Mouse (Mus musculus) liver, embryonic 13.5 days (tissue): ENCODE data around the gene Has1. TPM values are rescaled to one million over a fixed set of nuclear protein-coding genes. Genes with fewer than 3 reads are reported as not detected.

Experiments
- ATAC-seq: fragments of 200-750 bp; cut with Nextera tagmentation; 2 replicates; pipeline ENCODE4 v1.8.0; 2017; ENCODE audit warnings: low read depth, mild to moderate bottlenecking, moderate number of reproducible peaks, moderate library complexity
- DNase-seq: peaks from one replicate; pipeline ENCODE4 v3.0.0; 2022
- H3K27ac ChIP-seq: fragments of 300-500 bp; sonication (generic); 2 replicates; pipeline ENCODE4 v1.5.1; 2015; ENCODE audit warnings: moderate library complexity, mild to moderate bottlenecking, inconsistent platforms
- H3K27me3 ChIP-seq: fragments of 300-500 bp; sonication (generic); 2 replicates; pipeline ENCODE4 v1.6.1; 2015; ENCODE audit warnings: mild to moderate bottlenecking, inconsistent platforms
- H3K36me3 ChIP-seq: fragments of 300-500 bp; sonication (generic); 2 replicates; pipeline ENCODE4 v1.6.1; 2015; ENCODE audit warnings: mild to moderate bottlenecking, inconsistent platforms
- H3K4me1 ChIP-seq: fragments of 300-500 bp; sonication (generic); replicated peaks from 2 replicates; pipeline ENCODE4 v1.6.1; 2015; ENCODE audit warnings: inconsistent platforms
- H3K4me2 ChIP-seq: fragments of 300-500 bp; sonication (generic); 2 replicates; pipeline ENCODE4 v1.6.1; 2015; ENCODE audit warnings: inconsistent platforms, mild to moderate bottlenecking, moderate library complexity
- H3K4me3 ChIP-seq: fragments of 300-500 bp; sonication (generic); replicated peaks from 2 replicates; pipeline ENCODE4 v1.5.1; 2015; ENCODE audit warnings: mild to moderate bottlenecking, inconsistent platforms
- H3K9ac ChIP-seq: fragments of 300-500 bp; sonication (generic); 2 replicates; pipeline ENCODE4 v1.6.1; 2015; ENCODE audit warnings: mild to moderate bottlenecking, inconsistent platforms
- H3K9me3 ChIP-seq: fragments of 300-500 bp; sonication (generic); replicated peaks from 2 replicates; pipeline ENCODE4 v1.6.1; 2016; ENCODE audit warnings: inconsistent platforms
- WGBS: fragments of 180-500 bp; shearing (Covaris S2); methylation state at CpG from one replicate; pipeline ENCODE4 v1.1.7; 2015; ENCODE audit not compliant: insufficient replicate concordance; 5-methylcytosine and 5-hydroxymethylcytosine counted together
- microRNA counts: library from miRNA; unstranded; fragments of <30 nt; microRNA quantifications from one replicate; lab custom pipeline; 2016
- microRNA-seq: library from miRNA; unstranded; fragments of <30 nt; microRNA quantifications from one replicate; pipeline ENCODE4, GENCODE M21; 2016
- polyA plus RNA-seq: library from polyadenylated mRNA; unstranded; fragments of >200 nt; fragmentation: Nextera tagmentation; extraction: Ambion mirVana; gene quantifications from 2 replicates; pipeline ENCODE4 v1.2.1, GENCODE M21; 2015

Has1 gene
- polyA plus RNA-seq, 1 experiment from 2014 or later, result 0.05 TPM

- H3K4me2 ChIP-seq, result peak overlapping the region; percentile 62
- H3K27me3 ChIP-seq, result peaks cover 37% of the 10 kb centered on the region
- H3K9me3 ChIP-seq, result no peaks in the 10 kb centered on the region
- peak overlapping the region; percentile 68 for H3K27ac ChIP-seq
- peak overlapping the region; percentile 61 for H3K4me3 ChIP-seq
- peaks cover 5% of the 10 kb centered on the region; the same call in 1 of the 2 replicates for H3K4me1 ChIP-seq
- no peaks in the 10 kb centered on the region for H3K36me3 ChIP-seq
- DNase-seq (no peak), ATAC-seq (peak; percentile 21)
- 7% methylated on average over 9 of the region's 15 CpGs for WGBS
- peak overlapping the region; percentile 50; the same call in 1 of the 2 replicates for H3K9ac ChIP-seq
Measured at GRCm38 (mm10) chr17:17828191-17828981, 26.6 kb downstream of the Has1 start.

GRCm38 (mm10) chr17:17827658-17828190 lies 27.3 kb downstream of the Has1 start:
- Histone ChIP-seq H3K9ac (peak overlapping the region; percentile 50; the same call in 1 of the 2 replicates), H3K4me2 (peak overlapping the region; percentile 62), H3K27me3 (peaks cover 37% of the 10 kb centered on the region), H3K36me3 (no peaks in the 10 kb centered on the region), H3K27ac (peak overlapping the region; percentile 68), H3K9me3 (no peaks in the 10 kb centered on the region), H3K4me3 (peak overlapping the region; percentile 61), H3K4me1 (peaks cover 5% of the 10 kb centered on the region; the same call in 1 of the 2 replicates)
- ATAC-seq, result peak; percentile 66
- WGBS, result under 1% methylated on average over 13 of the region's 13 CpGs
- no peak for DNase-seq

GRCm38 (mm10) chr17:17826751-17827657 lies 28.0 kb downstream of the Has1 start, which contains the start of gene Spaca6:
Gene Spaca6 (plus strand): TSS chr17:17827158.
- peak within 1 kb of the TSS; percentile 61 for H3K4me3 ChIP-seq
- peaks cover 37% of the 10 kb centered on the region for H3K27me3 ChIP-seq
- H3K9me3 ChIP-seq, result no peaks in the 10 kb centered on the region
- H3K4me1 ChIP-seq, result peaks cover 5% of the 10 kb centered on the region; the same call in 1 of the 2 replicates
- no peaks in the 10 kb centered on the region for H3K36me3 ChIP-seq
- no peak for DNase-seq
- peak within 1 kb of the TSS; percentile 69 for H3K27ac ChIP-seq
- 3% methylated on average over 37 of the region's 42 CpGs for WGBS
- peak; percentile 74 for ATAC-seq
- peak within 1 kb of the TSS; percentile 54 for H3K9ac ChIP-seq
- peak within 1 kb of the TSS; percentile 62 for H3K4me2 ChIP-seq

GRCm38 (mm10) chr17:17825921-17826591 lies 28.9 kb downstream of the Has1 start:
- Histone ChIP-seq H3K9me3 (no peaks in the 10 kb centered on the region), H3K36me3 (no peaks in the 10 kb centered on the region), H3K4me1 (peaks cover 5% of the 10 kb centered on the region; the same call in 1 of the 2 replicates), H3K4me3 (peak overlapping the region; percentile 61), H3K27ac (peak overlapping the region; percentile 69), H3K4me2 (peak overlapping the region; percentile 62), H3K27me3 (peaks cover 37% of the 10 kb centered on the region), H3K9ac (peak overlapping the region; percentile 54)
- WGBS, result 3% methylated on average over 19 of the region's 22 CpGs
- peak; percentile 16 for ATAC-seq
- DNase-seq, result no peak

- ATAC-seq, result no peak
Measured at GRCm38 (mm10) chr17:17823612-17824336, 31.2 kb downstream of the Has1 start.

GRCm38 (mm10) chr17:17795527-17795926 lies 59.5 kb downstream of the Has1 start:
- no peak for ATAC-seq
- Histone ChIP-seq H3K4me2 (no peak overlapping the region), H3K9ac (no peak overlapping the region), H3K27me3 (no peaks in the 10 kb centered on the region), H3K9me3 (no peaks in the 10 kb centered on the region), H3K4me1 (no peaks in the 10 kb centered on the region), H3K27ac (no peak overlapping the region), H3K36me3 (no peaks in the 10 kb centered on the region), H3K4me3 (no peak overlapping the region)
- DNase-seq, result no peak
- 26% methylated on average over 2 of the region's 2 CpGs for WGBS

More at GRCm38 (mm10) chr17:17823612-17824336, 31.2 kb downstream of the Has1 start:
- H3K27ac ChIP-seq, result no peak overlapping the region
- H3K9me3 ChIP-seq, result no peaks in the 10 kb centered on the region
- no peaks in the 10 kb centered on the region for H3K36me3 ChIP-seq
- H3K4me2 ChIP-seq, result no peak overlapping the region
- WGBS, result 55% methylated on average over 6 of the region's 6 CpGs
- no peak overlapping the region for H3K4me3 ChIP-seq
- H3K9ac ChIP-seq, result no peak overlapping the region
- peaks cover 5% of the 10 kb centered on the region; the same call in 1 of the 2 replicates for H3K4me1 ChIP-seq
- peaks cover 35% of the 10 kb centered on the region for H3K27me3 ChIP-seq
- DNase-seq, result no peak

MicroRNA genes within 50 kb of the gene (microRNA counts, 519-probe panel; counts per million panel counts)
- microRNA mmu-let-7e (lab: Ali Mortazavi, UCI), result 6,337 counts per million, percentile 77 among the panel's probes with 10 or more counts
- 4,458 counts per million, percentile 41 among the panel's probes with 10 or more counts for microRNA mmu-miR-125a-3p (lab: Ali Mortazavi, UCI)
- 6,934 counts per million, percentile 86 among the panel's probes with 10 or more counts for microRNA mmu-miR-125a-5p (lab: Ali Mortazavi, UCI)
- microRNA mmu-miR-99b (lab: Ali Mortazavi, UCI), result 5,524 counts per million, percentile 64 among the panel's probes with 10 or more counts

Small RNAs within 50 kb of the gene (microRNA-seq; reads per million reads assigned to microRNA genes)
- gene Gm25927 (not detected), gene Mir125a (1,605 reads per million, percentile 80 among the genes with 10 or more reads in this experiment), gene Mir99b (11,365 reads per million, percentile 94 among the genes with 10 or more reads in this experiment), gene Mirlet7e (not detected)

Other genes starting within 250 kb of the Has1 start
- 3.2 and 3.6 TPM in 2 replicates for gene Lnpep, start 230.2 kb downstream of the Has1 start, polyA plus RNA-seq
- not detected in 2 replicates for gene Vmn2r90, start 151.5 kb downstream of the Has1 start, polyA plus RNA-seq
- gene Spaca6, start 28.0 kb downstream of the Has1 start, polyA plus RNA-seq, result 3.1 and 3.4 TPM in 2 replicates
- 1.9 and 2.3 TPM in 2 replicates for gene Fpr1, start 28.7 kb upstream of the Has1 start, polyA plus RNA-seq
- 0.36 and 0.95 TPM in 2 replicates for gene Fpr2, start 32.6 kb upstream of the Has1 start, polyA plus RNA-seq
- gene Fpr3, start 32.6 kb upstream of the Has1 start, polyA plus RNA-seq, result not detected in 2 replicates
- not detected in 2 replicates for gene Fpr-rs4, start 166.5 kb upstream of the Has1 start, polyA plus RNA-seq
- gene Vmn2r124, start 194.2 kb upstream of the Has1 start, polyA plus RNA-seq, result not detected in 2 replicates
- gene Vmn2r91, start 229.8 kb upstream of the Has1 start, polyA plus RNA-seq, result not detected in 2 replicates